Mouse (Mus musculus) heart, embryonic 14.5 days (tissue): Measurements from ENCODE around the gene Sipa1. TPM values are rescaled to one million over a fixed set of nuclear protein-coding genes. Genes with fewer than 3 reads are reported as not detected.
A peak's percentile ranks its signal among the peaks of the same experiment; 100 is the strongest.

ENCODE experiments used
- ATAC-seq: fragments of 200-750 bp; cut with Nextera tagmentation; 2 replicates; pipeline ENCODE4 v1.8.0; 2017; ENCODE audit warnings: low read depth, moderate TSS enrichment; ENCODE audit not compliant: insufficient number of reproducible peaks, insufficient read depth, low FRiP score
- H3K27ac ChIP-seq, 2 experiments: fragments of 200-500 bp in 1 of 2; fragments of 300-500 bp in 1 of 2; sonication (generic) in 1 of 2; replicated peaks in 1 of 2; 2 replicates each; pipeline ENCODE4 v1.5.1; 2012 to 2014; ENCODE audit warnings: low read depth in 2 of 2, low read length in 2 of 2, control low read depth in 1 of 2, mild to moderate bottlenecking in 1 of 2, mixed read lengths in 1 of 2; ENCODE audit not compliant: control insufficient read depth in 1 of 2, insufficient read depth in 1 of 2
- H3K27me3 ChIP-seq: fragments of 300-500 bp; sonication (generic); 2 replicates; pipeline ENCODE4 v1.6.1; 2014; ENCODE audit warnings: mild to moderate bottlenecking, low read length, control low read depth; ENCODE audit not compliant: control insufficient read depth, insufficient read depth
- H3K36me3 ChIP-seq: fragments of 300-500 bp; sonication (generic); 2 replicates; pipeline ENCODE4 v1.6.1; 2014; ENCODE audit warnings: mild to moderate bottlenecking, control low read depth, low read length, mixed read lengths; ENCODE audit not compliant: control insufficient read depth, insufficient read depth
- H3K4me1 ChIP-seq, 2 experiments: fragments of 200-500 bp in 1 of 2; fragments of 300-500 bp in 1 of 2; sonication (generic) in 1 of 2; 2 replicates each; pipeline ENCODE4 v1.6.1; 2012 to 2014; ENCODE audit warnings: low read length in 2 of 2, control low read depth in 1 of 2, mixed read lengths in 1 of 2; ENCODE audit not compliant: control insufficient read depth in 2 of 2, insufficient read depth in 2 of 2
- H3K4me2 ChIP-seq: fragments of 300-500 bp; sonication (generic); 2 replicates; pipeline ENCODE4 v1.6.1; 2014; ENCODE audit warnings: mild to moderate bottlenecking, low read length
- H3K4me3 ChIP-seq, 2 experiments: fragments of 200-500 bp in 1 of 2; fragments of 300-500 bp in 1 of 2; sonication (generic) in 1 of 2; 2 replicates each; pipeline ENCODE4 v1.5.1; 2012 to 2014; ENCODE audit warnings: low read length in 2 of 2, mild to moderate bottlenecking in 2 of 2, control low read depth in 1 of 2, low read depth in 1 of 2, moderate library complexity in 1 of 2; ENCODE audit not compliant: control insufficient read depth in 1 of 2, insufficient read depth in 1 of 2
- H3K9ac ChIP-seq: fragments of 300-500 bp; sonication (generic); 2 replicates; pipeline ENCODE4 v1.6.1; 2014; ENCODE audit warnings: mild to moderate bottlenecking, low read length
- H3K9me3 ChIP-seq: fragments of 300-500 bp; sonication (generic); 2 replicates; pipeline ENCODE4 v1.6.1; 2016; ENCODE audit warnings: low read length, control low read depth; ENCODE audit not compliant: control insufficient read depth
- WGBS: fragments of 180-500 bp; shearing (Covaris S2); extraction: QIAGEN DNeasy Blood & Tissue Kit; methylation state at CpG from one replicate; pipeline ENCODE4 v1.1.7; 2014; 5-methylcytosine and 5-hydroxymethylcytosine counted together
- polyA plus RNA-seq: library from polyadenylated mRNA; unstranded; fragments of >200 nt; fragmentation: Nextera tagmentation; extraction: Ambion mirVana; gene quantifications from 2 replicates; pipeline ENCODE4 v1.2.1, GENCODE M21; 2014

Gene Sipa1
- polyA plus RNA-seq, 1 experiment from 2014 or later: 16.7 TPM

GRCm38 (mm10) chr19:5638416-5639005 lies 25.0 kb downstream of the Sipa1 start:
- Histone ChIP-seq H3K27ac (peak overlapping the region in 1 of 2 experiments; percentile 95; a peak in 1 of 4 replicates), H3K4me1 (peaks cover 18 to 36% of the 10 kb centered on the region in 2 experiments), H3K9ac (peak overlapping the region; percentile 94), H3K4me3 (peak overlapping the region; percentile 69 to 86), H3K27me3 (no peaks in the 10 kb centered on the region), H3K4me2 (peak overlapping the region; percentile 89), H3K9me3 (no peaks in the 10 kb centered on the region), H3K36me3 (peaks cover 51% of the 10 kb centered on the region)
- WGBS: 89% methylated on average over 18 of the region's 18 CpGs
- no peak for ATAC-seq

GRCm38 (mm10) chr19:5637069-5638047 lies 26.1 kb downstream of the Sipa1 start, which contains the start of gene Rela:
Rela (plus strand) TSS chr19:5637483.
- Histone ChIP-seq H3K36me3 (peaks cover 39% of the 10 kb centered on the region), H3K27me3 (no peaks in the 10 kb centered on the region), H3K9me3 (no peaks in the 10 kb centered on the region), H3K9ac (peak within 1 kb of the TSS; percentile 94), H3K4me1 (peaks cover 18 to 36% of the 10 kb centered on the region in 2 experiments), H3K4me2 (peak within 1 kb of the TSS; percentile 89), H3K27ac (peak within 1 kb of the TSS; percentile 91 to 95), H3K4me3 (peak within 1 kb of the TSS; percentile 69 to 86)
- peak; percentile 82 for ATAC-seq
- WGBS: under 1% methylated on average over 93 of the region's 109 CpGs

GRCm38 (mm10) chr19:5636571-5637041 lies 26.9 kb downstream of the Sipa1 start:
- no peak for ATAC-seq
- H3K4me2 ChIP-seq: peak overlapping the region; percentile 89
- 39% methylated on average over 12 of the region's 12 CpGs for WGBS
- H3K9me3 ChIP-seq: no peaks in the 10 kb centered on the region
- H3K27me3 ChIP-seq: no peaks in the 10 kb centered on the region
- H3K27ac ChIP-seq: peak overlapping the region; percentile 91 to 95
- peak overlapping the region; percentile 94 for H3K9ac ChIP-seq
- peaks cover 32% of the 10 kb centered on the region for H3K36me3 ChIP-seq
- H3K4me3 ChIP-seq: peak overlapping the region; percentile 69 to 86
- H3K4me1 ChIP-seq: peaks cover 18 to 36% of the 10 kb centered on the region in 2 experiments

GRCm38 (mm10) chr19:5636036-5636570 lies 27.4 kb downstream of the Sipa1 start:
- no peak overlapping the region for H3K4me3 ChIP-seq
- no peak for ATAC-seq
- H3K9ac ChIP-seq: no peak overlapping the region; the same call in 1 of the 2 replicates
- H3K9me3 ChIP-seq: no peaks in the 10 kb centered on the region
- H3K4me2 ChIP-seq: 0 out of 2 replicates have a peak overlapping the region, but pooled peaks have one; percentile 89
- H3K27ac ChIP-seq: no peak overlapping the region
- WGBS: 70% methylated on average over 7 of the region's 7 CpGs
- H3K36me3 ChIP-seq: peaks cover 27% of the 10 kb centered on the region
- H3K4me1 ChIP-seq: peaks cover 18 to 36% of the 10 kb centered on the region in 2 experiments
- no peaks in the 10 kb centered on the region for H3K27me3 ChIP-seq

GRCm38 (mm10) chr19:5632120-5632519 lies 31.4 kb downstream of the Sipa1 start:
- no peak overlapping the region for H3K4me2 ChIP-seq
- H3K9me3 ChIP-seq: no peaks in the 10 kb centered on the region
- 71% methylated on average over 9 of the region's 9 CpGs for WGBS
- H3K9ac ChIP-seq: no peak overlapping the region
- H3K27me3 ChIP-seq: no peaks in the 10 kb centered on the region
- no peaks in the 10 kb centered on the region for H3K36me3 ChIP-seq
- ATAC-seq: no peak
- H3K4me1 ChIP-seq: peaks cover 4 to 6% of the 10 kb centered on the region in 2 experiments; a peak in 3 of 4 replicates
- H3K4me3 ChIP-seq: no peak overlapping the region
- no peak overlapping the region for H3K27ac ChIP-seq

- H3K4me2 ChIP-seq: no peak overlapping the region
- no peak overlapping the region for H3K4me3 ChIP-seq
- no peaks in the 10 kb centered on the region for H3K27me3 ChIP-seq
- H3K9ac ChIP-seq: no peak overlapping the region
- H3K36me3 ChIP-seq: no peaks in the 10 kb centered on the region
- no peaks in the 10 kb centered on the region for H3K9me3 ChIP-seq
- no peaks in the 10 kb centered on the region for H3K4me1 ChIP-seq
- ATAC-seq: no peak
- no peak overlapping the region for H3K27ac ChIP-seq
These were observed 33.6 kb downstream of the Sipa1 start for GRCm38 (mm10) chr19:5629907-5630306.

- no peaks in the 10 kb centered on the region for H3K27me3 ChIP-seq
- no peak overlapping the region for H3K27ac ChIP-seq
- no peaks in the 10 kb centered on the region for H3K36me3 ChIP-seq
- no peak overlapping the region for H3K9ac ChIP-seq
- 84% methylated on average over 8 of the region's 8 CpGs for WGBS
- no peak overlapping the region for H3K4me2 ChIP-seq
- H3K9me3 ChIP-seq: no peaks in the 10 kb centered on the region
- no peak overlapping the region for H3K4me3 ChIP-seq
- H3K4me1 ChIP-seq: no peaks in the 10 kb centered on the region
- no peak for ATAC-seq
These were observed 38.2 kb downstream of the Sipa1 start for GRCm38 (mm10) chr19:5625311-5625710.
